Mouse (Mus musculus) kidney, embryonic 14.5 days (tissue): ENCODE data around the gene Actn4. TPM values are rescaled to one million over a fixed set of nuclear protein-coding genes. Genes with fewer than 3 reads are reported as not detected.

Source experiments
- ATAC-seq: fragments of 200-750 bp; cut with Nextera tagmentation; 2 replicates; pipeline ENCODE4 v1.8.0; 2017; ENCODE audit warnings: moderate number of reproducible peaks, mild to moderate bottlenecking, moderate TSS enrichment, moderate library complexity; ENCODE audit not compliant: low FRiP score, low TSS enrichment
- H3K27ac ChIP-seq: fragments of 300-500 bp; sonication (generic); 2 replicates; pipeline ENCODE4 v1.5.1; 2014; ENCODE audit warnings: low read depth, mild to moderate bottlenecking, low read length, moderate library complexity, mixed read lengths
- H3K27me3 ChIP-seq: fragments of 300-500 bp; sonication (generic); 2 replicates; pipeline ENCODE4 v1.6.1; 2014; ENCODE audit warnings: mild to moderate bottlenecking, low read length; ENCODE audit not compliant: control insufficient read depth, insufficient read depth
- H3K36me3 ChIP-seq: fragments of 300-500 bp; sonication (generic); 2 replicates; pipeline ENCODE4 v1.6.1; 2014; ENCODE audit warnings: low read length, mixed read lengths; ENCODE audit not compliant: control insufficient read depth, insufficient read depth
- H3K4me1 ChIP-seq: fragments of 300-500 bp; sonication (generic); 2 replicates; pipeline ENCODE4 v1.6.1; 2014; ENCODE audit warnings: low read length, mixed read lengths; ENCODE audit not compliant: control insufficient read depth, insufficient read depth
- H3K4me2 ChIP-seq: fragments of 300-500 bp; sonication (generic); replicated peaks from 2 replicates; pipeline ENCODE4 v1.6.1; 2014; ENCODE audit warnings: low read depth, mild to moderate bottlenecking, low read length
- H3K4me3 ChIP-seq: fragments of 300-500 bp; sonication (generic); 2 replicates; pipeline ENCODE4 v1.5.1; 2014; ENCODE audit warnings: mild to moderate bottlenecking, low read length
- H3K9ac ChIP-seq: fragments of 300-500 bp; sonication (generic); 2 replicates; pipeline ENCODE4 v1.6.1; 2014; ENCODE audit warnings: low read depth, mild to moderate bottlenecking, low read length, moderate library complexity
- H3K9me3 ChIP-seq: fragments of 300-500 bp; sonication (generic); 2 replicates; pipeline ENCODE4 v1.6.1; 2016; ENCODE audit warnings: low read length; ENCODE audit not compliant: control insufficient read depth
- WGBS: fragments of 180-500 bp; shearing (Covaris S2); extraction: QIAGEN DNeasy Blood & Tissue Kit; methylation state at CpG from one replicate; pipeline ENCODE4 v1.1.7; 2014; 5-methylcytosine and 5-hydroxymethylcytosine counted together
- polyA plus RNA-seq: library from polyadenylated mRNA; unstranded; fragments of >200 nt; fragmentation: Nextera tagmentation; extraction: Ambion mirVana; gene quantifications from 2 replicates; pipeline ENCODE4 v1.2.1, GENCODE M21; 2014

The Actn4 gene
- polyA plus RNA-seq, 1 experiment from 2014 or later, result 239 TPM

DNA sequence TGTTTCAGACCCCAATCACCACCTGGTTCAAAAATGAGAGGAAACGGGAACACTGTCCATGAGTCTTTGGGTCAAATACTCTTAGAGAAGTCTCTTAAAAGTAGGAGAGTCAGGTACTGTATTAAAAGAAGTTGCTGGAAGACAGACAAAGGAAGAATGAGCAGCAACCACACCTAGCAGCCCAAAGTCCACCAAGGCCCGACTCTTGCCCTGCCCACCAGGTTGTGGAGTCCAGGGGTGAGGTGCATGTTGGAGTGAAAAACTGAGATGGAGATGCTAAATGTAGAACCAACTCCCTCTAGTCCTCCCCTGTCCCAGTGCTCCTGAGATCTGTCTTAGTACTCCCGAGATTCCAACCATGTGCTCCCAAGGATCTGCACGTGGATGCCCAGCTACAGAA lies 111.5 kb downstream of the Actn4 start:
- Histone ChIP-seq H3K9me3 (0 out of 2 replicates have a peak, but pooled peaks cover 2% of the 10 kb centered on the region), H3K4me3 (no peak overlapping the region), H3K4me2 (no peak overlapping the region), H3K36me3 (no peaks in the 10 kb centered on the region), H3K9ac (no peak overlapping the region), H3K4me1 (0 out of 2 replicates have a peak, but pooled peaks cover 8% of the 10 kb centered on the region), H3K27ac (0 out of 2 replicates have a peak overlapping the region, but pooled peaks have one; percentile 24), H3K27me3 (no peaks in the 10 kb centered on the region)
- ATAC-seq, result no peak
- 72% methylated on average over 4 of the region's 4 CpGs for WGBS

- H3K4me2 ChIP-seq, result no peak overlapping the region
- 0 out of 2 replicates have a peak, but pooled peaks have one; percentile 39 for ATAC-seq
Measured at GRCm38 (mm10) chr7:28849700-28850236, 112.4 kb downstream of the Actn4 start.

GRCm38 (mm10) chr7:28847273-28847672 lies 114.9 kb downstream of the Actn4 start:
- 57% methylated on average over 1 of the region's 1 CpGs for WGBS
- Histone ChIP-seq H3K27me3 (no peaks in the 10 kb centered on the region), H3K27ac (no peak overlapping the region), H3K9ac (no peak overlapping the region), H3K4me3 (no peak overlapping the region), H3K9me3 (0 out of 2 replicates have a peak, but pooled peaks cover 2% of the 10 kb centered on the region), H3K4me2 (no peak overlapping the region), H3K36me3 (no peaks in the 10 kb centered on the region), H3K4me1 (0 out of 2 replicates have a peak, but pooled peaks cover 8% of the 10 kb centered on the region)
- ATAC-seq, result no peak

More at GRCm38 (mm10) chr7:28849700-28850236, 112.4 kb downstream of the Actn4 start:
- Histone ChIP-seq H3K36me3 (no peaks in the 10 kb centered on the region), H3K4me3 (no peak overlapping the region), H3K27ac (no peak overlapping the region), H3K9me3 (0 out of 2 replicates have a peak, but pooled peaks cover 2% of the 10 kb centered on the region), H3K4me1 (0 out of 2 replicates have a peak, but pooled peaks cover 8% of the 10 kb centered on the region), H3K9ac (no peak overlapping the region), H3K27me3 (no peaks in the 10 kb centered on the region)
- WGBS, result 38% methylated on average over 1 of the region's 1 CpGs

Other genes starting within 250 kb of the Actn4 start
- 7.2 and 8.1 TPM in 2 replicates for gene Fbxo17, start 245.5 kb downstream of the Actn4 start, polyA plus RNA-seq
- 157 and 170 TPM in 2 replicates for gene Mrps12, start 220.5 kb downstream of the Actn4 start, polyA plus RNA-seq
- gene Sars2, start 220.3 kb downstream of the Actn4 start, polyA plus RNA-seq, result 28.8 and 33.0 TPM in 2 replicates
- gene Ccer2, start 206.2 kb downstream of the Actn4 start, polyA plus RNA-seq, result not detected in 2 replicates
- 49.7 and 56.7 TPM in 2 replicates for gene Sirt2, start 195.6 kb downstream of the Actn4 start, polyA plus RNA-seq
- 39.2 and 43.9 TPM in 2 replicates for gene Nfkbib, start 194.8 kb downstream of the Actn4 start, polyA plus RNA-seq
- 2.9 and 5.6 TPM in 2 replicates for gene Rinl, start 173.4 kb downstream of the Actn4 start, polyA plus RNA-seq
- gene Hnrnpl, start 153.8 kb downstream of the Actn4 start, polyA plus RNA-seq, result 283 and 322 TPM in 2 replicates
- gene Ech1, start 137.1 kb downstream of the Actn4 start, polyA plus RNA-seq, result 134 and 150 TPM in 2 replicates
- gene Lgals4, start 128.5 kb downstream of the Actn4 start, polyA plus RNA-seq, result 3.8 and 3.9 TPM in 2 replicates
- gene Lgals7, start 98.5 kb downstream of the Actn4 start, polyA plus RNA-seq, result 1.1 and 4.0 TPM in 2 replicates
- 0.51 and 0.64 TPM in 2 replicates for gene Capn12, start 80.9 kb downstream of the Actn4 start, polyA plus RNA-seq
- 458 and 497 TPM in 2 replicates for gene Eif3k, start 19.5 kb upstream of the Actn4 start, polyA plus RNA-seq
- gene Map4k1, start 19.7 kb upstream of the Actn4 start, polyA plus RNA-seq, result 9.8 and 12.6 TPM in 2 replicates
- 1.1 TPM in 2 replicates for gene Ryr1, start 162.8 kb upstream of the Actn4 start, polyA plus RNA-seq
- gene Rasgrp4, start 172.5 kb upstream of the Actn4 start, polyA plus RNA-seq, result 0.68 and 1.1 TPM in 2 replicates
- 12.2 and 13.9 TPM in 2 replicates for gene Fam98c, start 193.9 kb upstream of the Actn4 start, polyA plus RNA-seq
- gene Ggn, start 207.9 kb upstream of the Actn4 start, polyA plus RNA-seq, result 0.47 and 0.91 TPM in 2 replicates
- 6.0 and 6.4 TPM in 2 replicates for gene Spred3, start 208.1 kb upstream of the Actn4 start, polyA plus RNA-seq
- 281 and 283 TPM in 2 replicates for gene Psmd8, start 218.4 kb upstream of the Actn4 start, polyA plus RNA-seq